ENCODE assay signal across 13 mouse cellular contexts in the genomic region with DNA sequence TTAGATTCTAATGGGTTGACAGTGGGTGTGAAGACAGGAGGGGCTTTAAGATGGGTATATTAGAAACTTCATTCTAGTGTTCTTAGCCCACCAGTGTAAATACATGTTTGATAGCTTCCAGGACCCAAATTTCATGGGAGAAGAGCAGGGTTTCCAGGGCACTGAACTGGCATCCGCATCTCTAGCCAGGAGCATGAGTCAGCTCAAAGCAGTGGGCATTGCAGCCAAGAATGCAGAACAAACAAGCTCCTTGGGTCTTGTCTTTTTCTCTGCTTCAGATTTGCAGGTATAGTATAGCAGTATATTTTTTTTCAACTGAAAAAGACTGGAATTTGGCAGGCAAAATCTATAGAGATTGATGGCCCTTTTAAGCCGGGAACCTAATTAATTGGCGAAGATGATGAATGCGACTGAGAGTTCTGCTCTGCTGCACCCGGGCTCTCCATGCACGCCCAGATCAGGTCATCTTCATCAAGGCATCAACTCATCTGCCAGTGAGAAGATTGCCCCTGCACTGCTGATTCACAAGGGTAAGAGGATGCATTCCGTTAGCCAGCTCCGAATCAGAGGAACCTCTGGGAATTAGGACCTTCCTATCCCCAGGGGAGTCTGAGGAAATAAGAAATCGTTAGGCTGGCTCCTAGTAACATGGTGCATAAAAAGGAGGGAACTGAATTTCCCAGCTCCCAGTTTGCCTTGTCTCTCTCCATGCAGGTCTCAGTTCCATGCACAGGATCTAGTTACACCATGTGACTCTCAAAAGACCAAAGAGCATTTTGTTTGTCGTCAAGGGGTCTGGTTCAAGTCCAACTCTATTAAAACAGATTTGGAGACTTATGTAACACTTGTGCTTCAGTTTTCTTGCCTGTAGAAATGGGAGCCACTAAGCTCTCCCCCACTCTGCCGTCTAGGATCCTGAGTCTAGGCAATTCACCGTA.
DNase-seq lines count a peak whose midpoint lies in the region; ATAC-seq and TF ChIP-seq lines count a peak whose summit lies in the region.
"Had no signal": no experiment of that assay in that cellular context is flagged by ENCODE, and none has a peak within 500 bp of the region (broad histone marks: within the 10 kb centered on the region; RNA-seq: fewer than 3 reads in every experiment).

No protein-coding gene starts in this region.

- H3K79me2 ChIP-seq in liver, adult 2 months (ENCODE audit: control insufficient read depth, insufficient read depth, low read length) = no peaks in the 10 kb centered on the region

- no peaks in the 10 kb centered on the region for H3K27me3 ChIP-seq in forebrain, embryonic 16.5 days (replicated peaks; ENCODE audit: control insufficient read depth, insufficient read depth, low read length)
- H3K27me3 ChIP-seq in forebrain, postnatal 0 days (ENCODE audit: insufficient read depth, low read length) = no peaks in the 10 kb centered on the region
- H3K27me3 ChIP-seq in liver, adult 2 months (ENCODE audit: control insufficient read depth, insufficient read depth, low read length) = no peaks in the 10 kb centered on the region
- H3K27me3 ChIP-seq in liver, postnatal 0 days (ENCODE audit: insufficient read depth, low read length) = no peaks in the 10 kb centered on the region
- no peaks in the 10 kb centered on the region for H3K27me3 ChIP-seq in neural tube, embryonic 15.5 days (replicated peaks)
- H3K27me3 ChIP-seq: liver, embryonic 12.5 days had no signal

- 51% methylated on average over 12 of the region's 12 CpGs for WGBS in forebrain, embryonic 16.5 days
- WGBS in forebrain, postnatal 0 days = 45% methylated on average over 12 of the region's 12 CpGs
- 79% methylated on average over 12 of the region's 12 CpGs for WGBS in liver, adult 2 months
- WGBS in liver, postnatal 0 days (ENCODE audit: insufficient replicate concordance) = 80% methylated on average over 12 of the region's 12 CpGs
- 63% methylated on average over 12 of the region's 12 CpGs for WGBS in neural tube, embryonic 15.5 days

- H3K9me3 ChIP-seq in forebrain, embryonic 16.5 days (ENCODE audit: control insufficient read depth, low read length) = no peaks in the 10 kb centered on the region
- H3K9me3 ChIP-seq in forebrain, postnatal 0 days (ENCODE audit: low read length) = no peaks in the 10 kb centered on the region
- H3K9me3 ChIP-seq in liver, postnatal 0 days (ENCODE audit: low read length) = no peaks in the 10 kb centered on the region
- H3K9me3 ChIP-seq in neural tube, embryonic 15.5 days (replicated peaks) = no peaks in the 10 kb centered on the region
- H3K9me3 ChIP-seq: heart, embryonic 10.5 days; liver, embryonic 12.5 days had no signal

- TF ChIP-seq CTCF in forebrain, postnatal 0 days (IDR thresholded peaks at IDR 0.05; ENCODE audit: low read depth) = no peak
- TF ChIP-seq CTCF in liver, adult 2 months (IDR thresholded peaks at IDR 0.05; ENCODE audit: low read depth, low read length) = no peak
- TF ChIP-seq CTCF in liver, postnatal 0 days (IDR thresholded peaks at IDR 0.05; ENCODE audit: low read depth) = no peak

- peaks cover 6% of the 10 kb centered on the region; the same call in 1 of the 2 replicates for H3K4me1 ChIP-seq in forebrain, embryonic 16.5 days (replicated peaks; ENCODE audit: control insufficient read depth, insufficient read depth, low read length)
- no peaks in the 10 kb centered on the region for H3K4me1 ChIP-seq in forebrain, postnatal 0 days (ENCODE audit: insufficient read depth)
- no peaks in the 10 kb centered on the region for H3K4me1 ChIP-seq in liver, adult 2 months (ENCODE audit: control insufficient read depth, insufficient read depth, low read length)
- H3K4me1 ChIP-seq in liver, postnatal 0 days (ENCODE audit: insufficient read depth) = no peaks in the 10 kb centered on the region
- peaks cover 4% of the 10 kb centered on the region; the same call in 1 of the 2 replicates for H3K4me1 ChIP-seq in neural tube, embryonic 15.5 days
- H3K4me1 ChIP-seq: heart, embryonic 10.5 days; liver, embryonic 12.5 days had no signal

- H3K27ac ChIP-seq in forebrain, embryonic 16.5 days (ENCODE audit: low read length) = no peak overlapping the region
- H3K27ac ChIP-seq in forebrain, postnatal 0 days (ENCODE audit: low read depth, low read length) = no peak overlapping the region
- no peak overlapping the region for H3K27ac ChIP-seq in liver, adult 2 months (replicated peaks; ENCODE audit: insufficient read depth, low read depth, low read length)
- no peak overlapping the region for H3K27ac ChIP-seq in liver, postnatal 0 days (ENCODE audit: low read depth)
- H3K27ac ChIP-seq in neural tube, embryonic 15.5 days (replicated peaks) = no peak overlapping the region
- H3K27ac ChIP-seq: heart, embryonic 10.5 days; liver, embryonic 12.5 days had no signal

- TF ChIP-seq EP300 in liver, postnatal 0 days (IDR thresholded peaks at IDR 0.05; ENCODE audit: low read depth) = no peak

- ATAC-seq in forebrain, embryonic 16.5 days = peak; percentile 40; the same call in 1 of the 2 replicates
- ATAC-seq in forebrain, postnatal 0 days = no peak
- ATAC-seq in liver, postnatal 0 days = no peak
- ATAC-seq in neural tube, embryonic 15.5 days (ENCODE audit: low FRiP score) = peak; percentile 47; the same call in 1 of the 2 replicates
- ATAC-seq: liver, embryonic 12.5 days had no signal

- H3K4me2 ChIP-seq in forebrain, embryonic 16.5 days (ENCODE audit: low read length) = no peak overlapping the region
- H3K4me2 ChIP-seq in forebrain, postnatal 0 days (ENCODE audit: low read depth) = no peak overlapping the region
- H3K4me2 ChIP-seq in liver, postnatal 0 days (ENCODE audit: low read depth, low read length) = no peak overlapping the region
- no peak overlapping the region for H3K4me2 ChIP-seq in neural tube, embryonic 15.5 days
- H3K4me2 ChIP-seq: liver, embryonic 12.5 days had no signal

- no peak overlapping the region for H3K9ac ChIP-seq in forebrain, embryonic 16.5 days (replicated peaks; ENCODE audit: low read depth, low read length)
- H3K9ac ChIP-seq in forebrain, postnatal 0 days = no peak overlapping the region
- H3K9ac ChIP-seq in liver, adult 2 months (ENCODE audit: low read depth, low read length) = no peak overlapping the region
- H3K9ac ChIP-seq in liver, postnatal 0 days (replicated peaks) = no peak overlapping the region
- no peak overlapping the region for H3K9ac ChIP-seq in neural tube, embryonic 15.5 days (replicated peaks)
- H3K9ac ChIP-seq: liver, embryonic 12.5 days had no signal

- no peak for DNase-seq in forebrain, postnatal 0 days
- peak; percentile 46 for DNase-seq in liver, adult 2 months (ENCODE audit: extremely low read depth, low read depth, low spot score)
- no peak for DNase-seq in liver, postnatal 0 days
- DNase-seq in cerebellum, adult 9-11 months = peak; percentile 62
- DNase-seq in ovary, postnatal 36 days (ENCODE audit: low spot score) = no peak
- no peak for DNase-seq in lung, postnatal 10 days
- DNase-seq: adrenal gland, postnatal 25 days; lung, postnatal 36 days; thymus, postnatal 25 days had no signal

- no peaks in the 10 kb centered on the region for H3K36me3 ChIP-seq in forebrain, embryonic 16.5 days (ENCODE audit: control insufficient read depth, insufficient read depth)
- no peaks in the 10 kb centered on the region for H3K36me3 ChIP-seq in forebrain, postnatal 0 days (ENCODE audit: insufficient read depth)
- H3K36me3 ChIP-seq in liver, adult 2 months (ENCODE audit: control insufficient read depth, insufficient read depth, low read length) = no peaks in the 10 kb centered on the region
- H3K36me3 ChIP-seq in liver, postnatal 0 days (replicated peaks; ENCODE audit: insufficient read depth, low read length) = no peaks in the 10 kb centered on the region
- no peaks in the 10 kb centered on the region for H3K36me3 ChIP-seq in neural tube, embryonic 15.5 days
- H3K36me3 ChIP-seq: heart, embryonic 10.5 days; liver, embryonic 12.5 days had no signal

- TF ChIP-seq POLR2A in liver, adult 2 months (IDR thresholded peaks at IDR 0.05; ENCODE audit: extremely low read depth, insufficient read depth, low read length) = no peak

- H3K4me3 ChIP-seq in forebrain, embryonic 16.5 days (replicated peaks; ENCODE audit: low read length) = no peak overlapping the region
- H3K4me3 ChIP-seq in forebrain, postnatal 0 days (ENCODE audit: low read depth, low read length) = no peak overlapping the region
- no peak overlapping the region for H3K4me3 ChIP-seq in liver, adult 2 months (ENCODE audit: insufficient read depth, low read depth, low read length)
- no peak overlapping the region for H3K4me3 ChIP-seq in liver, postnatal 0 days (ENCODE audit: low read depth, low read length)
- no peak overlapping the region for H3K4me3 ChIP-seq in neural tube, embryonic 15.5 days (replicated peaks)
- H3K4me3 ChIP-seq: heart, embryonic 10.5 days; liver, embryonic 12.5 days had no signal

Comparison
In these comparisons a context has a peak if more than half of its experiments do, and no peak if none do; other contexts are left out.
1. ATAC-seq: peak in forebrain, embryonic 16.5 days (single experiment) and neural tube, embryonic 15.5 days (single experiment); none in forebrain, postnatal 0 days (single experiment) and liver, postnatal 0 days (single experiment).
2. DNase-seq: peak in liver, adult 2 months (single experiment) and cerebellum, adult 9-11 months (single experiment); none in forebrain, postnatal 0 days (single experiment), liver, postnatal 0 days (single experiment), ovary, postnatal 36 days (single experiment) and lung, postnatal 10 days (single experiment).